Mouse (Mus musculus) embryonic facial prominence, embryonic 12.5 days (tissue): ENCODE measurements at regions not wholly inside any gene's neighbourhood (a gene's known extent, or its start where the extent isn't known, plus 50 kb on each side); places are given as distances from the start of the nearest gene placed in this dataset.

Source experiments
- ATAC-seq: fragments of 200-750 bp; cut with Nextera tagmentation; 2 replicates; pipeline ENCODE4 v1.8.0; 2017; ENCODE audit not compliant: insufficient number of reproducible peaks, insufficient read depth, low FRiP score, low TSS enrichment
- H3K27ac ChIP-seq: fragments of 300-500 bp; sonication (generic); 2 replicates; pipeline ENCODE4 v1.5.1; 2016; ENCODE audit warnings: mild to moderate bottlenecking
- H3K27me3 ChIP-seq: fragments of 300-500 bp; sonication (generic); 2 replicates; pipeline ENCODE4 v1.6.1; 2016; ENCODE audit warnings: mild to moderate bottlenecking, moderate library complexity
- H3K36me3 ChIP-seq: fragments of 300-500 bp; sonication (generic); 2 replicates; pipeline ENCODE4 v1.6.1; 2016; ENCODE audit warnings: mild to moderate bottlenecking
- H3K4me1 ChIP-seq: fragments of 300-500 bp; sonication (generic); 2 replicates; pipeline ENCODE4 v1.6.1; 2016
- H3K4me2 ChIP-seq: fragments of 300-500 bp; sonication (generic); replicated peaks from 2 replicates; pipeline ENCODE4 v1.6.1; 2016; ENCODE audit warnings: mild to moderate bottlenecking, moderate library complexity
- H3K4me3 ChIP-seq: fragments of 300-500 bp; sonication (generic); 2 replicates; pipeline ENCODE4 v1.5.1; 2016; ENCODE audit warnings: mild to moderate bottlenecking
- H3K9ac ChIP-seq: fragments of 300-500 bp; sonication (generic); 2 replicates; pipeline ENCODE4 v1.6.1; 2016; ENCODE audit warnings: mild to moderate bottlenecking, moderate library complexity
- H3K9me3 ChIP-seq: fragments of 300-500 bp; sonication (generic); 2 replicates; pipeline ENCODE4 v1.6.1; 2016; ENCODE audit warnings: mild to moderate bottlenecking, moderate library complexity
- WGBS: fragments of 180-500 bp; shearing (Covaris S2); methylation state at CpG from one replicate; pipeline ENCODE4 v1.1.7; 2016; 5-methylcytosine and 5-hydroxymethylcytosine counted together

GRCm38 (mm10) chr5:132649771-132650170 is 106.6 kb upstream of the Auts2 start:
- no peak overlapping the region for H3K4me2 ChIP-seq
- 53% methylated on average over 7 of the region's 7 CpGs for WGBS
- H3K4me3 ChIP-seq, result no peak overlapping the region
- no peak for ATAC-seq
- H3K36me3 ChIP-seq, result no peaks in the 10 kb centered on the region
- no peak overlapping the region for H3K9ac ChIP-seq
- H3K4me1 ChIP-seq, result peaks cover 14% of the 10 kb centered on the region
- H3K9me3 ChIP-seq, result no peaks in the 10 kb centered on the region
- no peak overlapping the region for H3K27ac ChIP-seq
- H3K27me3 ChIP-seq, result no peaks in the 10 kb centered on the region

- Histone ChIP-seq H3K27me3 (no peaks in the 10 kb centered on the region), H3K9ac (no peak overlapping the region), H3K4me3 (no peak overlapping the region), H3K36me3 (no peaks in the 10 kb centered on the region), H3K27ac (no peak overlapping the region), H3K9me3 (no peaks in the 10 kb centered on the region), H3K4me1 (peaks cover 6% of the 10 kb centered on the region), H3K4me2 (no peak overlapping the region)
- no peak for ATAC-seq
- WGBS, result 68% methylated on average over 2 of the region's 2 CpGs
Observed at GRCm38 (mm10) chr5:132648751-132649150, 105.6 kb upstream of the Auts2 start.

GRCm38 (mm10) chr5:132644646-132645172 is 101.6 kb upstream of the Auts2 start:
- Histone ChIP-seq H3K4me1 (0 out of 2 replicates have a peak, but pooled peaks cover 3% of the 10 kb centered on the region), H3K4me3 (no peak overlapping the region), H3K4me2 (no peak overlapping the region), H3K27me3 (no peaks in the 10 kb centered on the region), H3K36me3 (no peaks in the 10 kb centered on the region), H3K9me3 (no peaks in the 10 kb centered on the region), H3K27ac (no peak overlapping the region), H3K9ac (no peak overlapping the region)
- ATAC-seq, result no peak
- WGBS, result 72% methylated on average over 5 of the region's 5 CpGs

- WGBS, result 77% methylated on average over 3 of the region's 3 CpGs
- H3K27me3 ChIP-seq, result no peaks in the 10 kb centered on the region
Observed at GRCm38 (mm10) chr5:132643270-132643669, 100.1 kb upstream of the Auts2 start.

GRCm38 (mm10) chr5:132633198-132633884 is 90.2 kb upstream of the Auts2 start:
- 41% methylated on average over 4 of the region's 5 CpGs for WGBS
- Histone ChIP-seq H3K9ac (no peak overlapping the region), H3K4me3 (no peak overlapping the region), H3K4me1 (no peaks in the 10 kb centered on the region), H3K9me3 (no peaks in the 10 kb centered on the region), H3K36me3 (no peaks in the 10 kb centered on the region), H3K27me3 (no peaks in the 10 kb centered on the region), H3K27ac (no peak overlapping the region), H3K4me2 (no peak overlapping the region)
- no peak for ATAC-seq

More at GRCm38 (mm10) chr5:132643270-132643669, 100.1 kb upstream of the Auts2 start:
- H3K9ac ChIP-seq, result no peak overlapping the region
- H3K9me3 ChIP-seq, result no peaks in the 10 kb centered on the region
- no peaks in the 10 kb centered on the region for H3K36me3 ChIP-seq
- H3K4me2 ChIP-seq, result no peak overlapping the region
- no peak overlapping the region for H3K4me3 ChIP-seq
- H3K4me1 ChIP-seq, result 0 out of 2 replicates have a peak, but pooled peaks cover 3% of the 10 kb centered on the region
- no peak overlapping the region for H3K27ac ChIP-seq
- ATAC-seq, result no peak

GRCm38 (mm10) chr5:132621751-132622150 is 78.6 kb upstream of the Auts2 start:
- Histone ChIP-seq H3K36me3 (no peaks in the 10 kb centered on the region), H3K27ac (no peak overlapping the region), H3K9ac (no peak overlapping the region), H3K4me3 (no peak overlapping the region), H3K4me2 (no peak overlapping the region), H3K4me1 (no peaks in the 10 kb centered on the region), H3K27me3 (no peaks in the 10 kb centered on the region), H3K9me3 (no peaks in the 10 kb centered on the region)
- 68% methylated on average over 7 of the region's 7 CpGs for WGBS
- ATAC-seq, result no peak

GRCm38 (mm10) chr5:132617241-132617640 is 74.1 kb upstream of the Auts2 start:
- H3K36me3 ChIP-seq, result no peaks in the 10 kb centered on the region
- H3K27ac ChIP-seq, result no peak overlapping the region
- H3K9ac ChIP-seq, result no peak overlapping the region
- no peak overlapping the region for H3K4me3 ChIP-seq
- no peaks in the 10 kb centered on the region for H3K27me3 ChIP-seq
- WGBS, result 76% methylated on average over 3 of the region's 3 CpGs
- H3K4me2 ChIP-seq, result no peak overlapping the region
- no peaks in the 10 kb centered on the region for H3K9me3 ChIP-seq
- ATAC-seq, result no peak
- no peaks in the 10 kb centered on the region for H3K4me1 ChIP-seq

GRCm38 (mm10) chr5:132609251-132609650 is 66.1 kb upstream of the Auts2 start:
- Histone ChIP-seq H3K27ac (no peak overlapping the region), H3K36me3 (no peaks in the 10 kb centered on the region), H3K4me2 (no peak overlapping the region), H3K27me3 (no peaks in the 10 kb centered on the region), H3K9ac (no peak overlapping the region), H3K9me3 (no peaks in the 10 kb centered on the region), H3K4me1 (no peaks in the 10 kb centered on the region), H3K4me3 (no peak overlapping the region)
- no peak for ATAC-seq
- WGBS, result 70% methylated on average over 4 of the region's 4 CpGs

GRCm38 (mm10) chr5:132606216-132606615 is 63.1 kb upstream of the Auts2 start:
- 67% methylated on average over 6 of the region's 6 CpGs for WGBS
- no peaks in the 10 kb centered on the region for H3K4me1 ChIP-seq
- no peak for ATAC-seq
- H3K4me3 ChIP-seq, result no peak overlapping the region
- H3K9me3 ChIP-seq, result no peaks in the 10 kb centered on the region
- H3K4me2 ChIP-seq, result no peak overlapping the region
- no peaks in the 10 kb centered on the region for H3K27me3 ChIP-seq
- H3K36me3 ChIP-seq, result no peaks in the 10 kb centered on the region
- H3K9ac ChIP-seq, result no peak overlapping the region
- H3K27ac ChIP-seq, result no peak overlapping the region

- Histone ChIP-seq H3K27me3 (no peaks in the 10 kb centered on the region), H3K9me3 (no peaks in the 10 kb centered on the region), H3K4me3 (no peak overlapping the region), H3K4me1 (no peaks in the 10 kb centered on the region), H3K36me3 (no peaks in the 10 kb centered on the region), H3K27ac (no peak overlapping the region), H3K4me2 (no peak overlapping the region), H3K9ac (no peak overlapping the region)
- no peak for ATAC-seq
- whole genome bisulfite sequencing, result 69% methylated on average over 6 of the region's 6 CpGs
Observed at GRCm38 (mm10) chr5:132594796-132595195, 51.7 kb upstream of the Auts2 start.
